Mouse (Mus musculus) embryo, embryonic 10.5 days (tissue): Measurements from ENCODE around the gene Slc8a2.
A peak's percentile ranks its signal among the peaks of the same experiment; 100 is the strongest.

Source experiments
- DNase-seq: peaks from one replicate; pipeline ENCODE4 v3.0.0-alpha.2; 2015; ENCODE audit warnings: low spot score

The Slc8a2 gene

DNA sequence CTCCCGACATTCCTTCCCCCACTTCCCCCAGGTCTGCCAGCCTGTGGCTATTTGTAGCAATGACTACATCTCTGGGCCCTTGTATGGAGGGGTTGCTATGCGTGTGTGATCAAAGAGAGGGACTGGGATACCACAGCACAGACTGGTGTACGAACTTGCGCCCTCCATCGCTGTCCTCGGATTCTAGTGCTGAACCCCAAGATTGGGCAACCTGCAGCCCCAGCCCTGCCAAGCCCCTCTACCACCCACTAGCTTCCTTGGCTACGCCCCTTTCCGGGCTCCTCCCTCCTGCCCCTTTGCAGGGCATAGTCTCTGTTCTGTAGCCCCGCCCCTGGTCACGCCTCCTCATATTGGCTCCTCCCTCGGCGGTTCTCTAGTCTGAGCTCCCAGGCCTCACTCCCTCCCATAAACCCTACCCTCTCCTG lies at the start of gene Slc8a2:
TSS of gene Slc8a2 (plus strand) at position 406 of the 425 bp plus-strand sequence.
- peak; percentile 93 for DNase-seq

DNA sequence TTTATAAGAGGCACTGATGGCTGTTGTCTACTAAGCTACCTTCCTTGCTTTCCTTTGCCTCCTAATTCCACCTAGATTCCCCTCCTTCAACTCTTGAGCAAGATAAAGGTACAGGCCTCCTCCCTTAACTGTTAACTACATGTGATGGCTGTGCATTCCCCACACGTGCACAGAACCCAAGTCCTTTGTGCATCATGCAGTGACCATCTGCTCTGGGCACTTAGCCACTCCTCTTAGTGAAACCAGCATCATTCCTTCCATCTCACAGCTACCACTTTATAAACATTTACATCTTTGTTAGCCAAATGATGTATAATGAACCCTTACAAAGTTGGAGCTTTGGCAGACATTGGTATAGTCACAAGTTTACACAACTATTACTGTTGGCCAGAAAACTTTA lies 49.7 kb upstream of the Slc8a2 start:
- no peak for DNase-seq

- DNase-seq, result no peak
Observed at GRCm38 (mm10) chr7:16080581-16080980, 49.0 kb upstream of the Slc8a2 start.

- no peak for DNase-seq
Observed at GRCm38 (mm10) chr7:16083361-16083760, 46.3 kb upstream of the Slc8a2 start.

GRCm38 (mm10) chr7:16087587-16087986 lies 42.0 kb upstream of the Slc8a2 start:
- DNase-seq, result no peak

GRCm38 (mm10) chr7:16094592-16094991 lies 35.0 kb upstream of the Slc8a2 start:
- DNase-seq, result no peak

DNA sequence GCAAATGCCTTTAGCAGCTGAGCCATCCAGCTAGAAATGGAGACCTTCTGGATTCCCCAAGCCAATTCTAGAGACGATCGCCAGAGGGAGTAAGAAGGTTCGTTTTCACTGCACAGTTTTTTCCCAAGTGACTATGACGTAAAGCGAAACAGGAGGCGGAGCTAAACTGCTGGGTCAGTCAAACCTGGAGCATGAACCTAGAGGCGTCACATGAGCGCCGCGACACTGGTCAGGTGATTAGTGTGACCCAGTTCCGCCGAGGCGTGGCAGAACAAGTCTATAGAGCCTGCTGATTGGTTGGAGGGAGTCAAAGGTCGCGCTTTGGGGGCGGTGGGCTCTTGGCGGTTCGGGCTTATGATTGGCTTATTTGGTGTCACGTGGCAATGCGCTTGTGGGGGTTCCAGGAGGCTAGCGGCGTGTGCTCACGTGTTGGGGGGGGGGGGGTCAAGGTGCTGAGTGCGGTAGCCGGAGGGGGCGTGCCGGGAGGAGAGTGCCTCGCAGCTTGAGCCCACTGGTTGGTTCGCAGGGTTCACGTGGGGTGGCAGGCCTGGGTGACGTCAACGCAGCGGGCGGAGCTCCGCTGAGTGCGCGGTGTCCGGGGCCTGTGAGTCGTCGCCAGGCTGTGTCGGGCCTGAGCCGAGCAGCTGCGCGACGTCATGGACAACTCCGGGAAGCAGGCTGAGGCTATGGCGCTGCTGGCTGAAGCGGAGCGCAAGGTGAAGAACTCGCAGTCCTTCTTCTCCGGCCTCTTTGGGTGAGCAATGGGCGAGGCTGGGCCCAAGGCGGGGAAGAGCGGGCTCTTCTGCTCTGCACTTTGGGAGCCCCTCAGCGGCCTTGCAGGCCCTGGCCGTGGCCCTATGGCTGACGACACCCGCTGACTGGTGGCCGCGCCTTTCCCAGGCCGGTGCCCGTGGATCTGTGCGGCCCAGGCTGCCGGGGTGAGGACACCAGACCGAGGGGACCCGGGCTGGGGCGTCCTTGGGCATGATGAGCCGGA lies 31.3 kb upstream of the Slc8a2 start, which contains the start of gene Napa:
TSS of gene Napa (plus strand) at position 438 of the 997 bp plus-strand sequence.
- DNase-seq, result peak; percentile 100

DNA sequence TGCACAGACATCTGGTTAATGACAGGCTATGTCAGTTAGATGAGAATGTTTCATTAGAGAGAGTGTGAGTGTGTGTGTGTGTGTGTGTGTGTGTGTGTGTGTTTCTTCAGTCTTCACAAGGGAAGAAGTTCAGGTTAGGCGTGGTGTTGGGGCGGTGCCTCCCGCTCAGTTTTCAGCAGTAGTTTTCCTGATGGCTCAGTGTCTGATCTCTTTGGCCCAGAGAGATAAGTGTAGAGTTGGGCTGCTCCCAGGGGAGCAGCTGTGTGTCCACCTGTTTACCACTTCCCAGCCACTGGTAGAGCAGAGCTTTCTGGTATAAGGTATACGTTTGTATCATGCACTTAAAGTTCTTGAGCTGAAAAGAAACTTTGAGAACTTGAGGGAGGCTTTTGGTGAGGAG lies 29.7 kb upstream of the Slc8a2 start:
- no peak for DNase-seq

DNA sequence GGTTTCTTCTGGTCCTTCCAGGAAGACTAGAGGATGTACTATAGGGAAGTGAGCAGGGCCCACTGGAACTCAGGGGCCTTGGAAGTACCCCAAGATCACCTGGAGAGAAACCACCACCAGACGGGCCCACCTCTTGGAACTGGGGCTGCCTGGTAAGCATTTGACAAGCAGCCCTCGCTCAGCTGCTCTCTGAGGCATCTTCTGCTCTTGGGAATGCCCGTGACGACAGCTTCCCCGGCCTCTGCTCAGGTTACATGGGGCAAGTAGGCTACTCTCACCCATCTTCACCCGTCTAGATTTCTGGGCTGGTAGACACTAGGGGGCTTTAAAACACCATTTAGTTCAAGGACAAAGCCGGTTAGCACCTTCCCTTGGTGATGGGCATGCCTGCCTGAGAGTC lies 28.5 kb upstream of the Slc8a2 start:
- DNase-seq, result no peak

- no peak for DNase-seq
Observed at GRCm38 (mm10) chr7:16101726-16102475, 27.7 kb upstream of the Slc8a2 start.

- no peak for DNase-seq
Observed at GRCm38 (mm10) chr7:16102686-16103226, 26.9 kb upstream of the Slc8a2 start.

- no peak for DNase-seq
Observed at GRCm38 (mm10) chr7:16103760-16104159, 25.9 kb upstream of the Slc8a2 start.

DNA sequence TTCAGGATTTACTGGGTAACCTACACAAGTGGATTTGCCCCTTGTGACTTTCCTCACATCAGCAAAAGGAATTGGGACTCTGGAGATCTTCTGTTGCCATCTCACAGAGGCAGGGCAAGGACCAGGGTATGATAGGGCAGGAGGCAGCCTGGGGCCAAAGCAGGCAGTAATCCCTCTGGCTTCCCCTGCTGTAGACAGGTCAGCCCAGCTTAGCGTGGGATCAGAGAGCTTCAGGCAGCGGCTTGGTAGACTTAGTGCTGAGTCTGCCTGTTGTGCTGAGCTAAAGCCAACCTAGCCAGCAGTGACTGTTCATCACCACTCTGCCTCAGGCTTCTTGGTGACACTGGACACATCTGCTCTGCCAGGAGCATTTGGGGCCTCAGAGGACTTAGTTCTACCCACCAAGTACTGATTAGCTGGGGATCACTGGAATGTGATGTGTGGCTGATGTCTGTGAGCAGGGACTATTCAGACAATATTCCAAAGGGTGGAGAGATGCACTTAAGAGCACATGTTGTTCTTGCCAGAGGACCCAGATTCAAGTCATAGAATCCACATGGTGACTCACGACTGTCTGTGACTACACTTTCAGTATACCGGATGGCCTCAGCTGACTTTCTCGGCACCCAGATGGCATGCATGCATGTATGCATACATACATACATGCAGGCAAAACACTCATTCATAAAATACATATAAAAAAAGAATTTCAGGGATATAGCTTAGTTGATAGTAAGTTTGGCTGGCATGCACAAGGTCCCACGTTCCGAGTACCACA lies 24.8 kb upstream of the Slc8a2 start:
- DNase-seq, result no peak

GRCm38 (mm10) chr7:16108886-16109542 lies 20.6 kb upstream of the Slc8a2 start:
- DNase-seq, result no peak

DNA sequence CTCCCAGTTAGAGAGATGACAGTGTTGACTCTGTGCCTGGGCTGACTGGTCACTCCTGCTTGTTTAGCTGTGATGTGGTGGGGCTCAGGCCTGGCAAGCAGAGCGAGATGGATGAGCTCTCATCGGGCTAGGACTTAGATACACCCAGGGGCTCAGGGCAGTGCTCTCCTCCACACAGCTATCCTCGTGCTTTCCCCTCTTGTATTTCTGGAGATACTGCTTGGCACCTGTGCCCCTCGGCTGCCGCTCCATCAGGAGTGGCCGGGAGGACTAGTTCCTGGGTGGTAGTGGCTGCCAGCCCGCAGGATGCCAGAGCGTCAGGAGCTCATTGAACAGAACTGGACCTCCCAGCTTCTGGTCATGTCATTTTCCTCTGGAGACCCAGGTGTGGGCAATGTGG lies 19.5 kb upstream of the Slc8a2 start:
- DNase-seq, result no peak

DNA sequence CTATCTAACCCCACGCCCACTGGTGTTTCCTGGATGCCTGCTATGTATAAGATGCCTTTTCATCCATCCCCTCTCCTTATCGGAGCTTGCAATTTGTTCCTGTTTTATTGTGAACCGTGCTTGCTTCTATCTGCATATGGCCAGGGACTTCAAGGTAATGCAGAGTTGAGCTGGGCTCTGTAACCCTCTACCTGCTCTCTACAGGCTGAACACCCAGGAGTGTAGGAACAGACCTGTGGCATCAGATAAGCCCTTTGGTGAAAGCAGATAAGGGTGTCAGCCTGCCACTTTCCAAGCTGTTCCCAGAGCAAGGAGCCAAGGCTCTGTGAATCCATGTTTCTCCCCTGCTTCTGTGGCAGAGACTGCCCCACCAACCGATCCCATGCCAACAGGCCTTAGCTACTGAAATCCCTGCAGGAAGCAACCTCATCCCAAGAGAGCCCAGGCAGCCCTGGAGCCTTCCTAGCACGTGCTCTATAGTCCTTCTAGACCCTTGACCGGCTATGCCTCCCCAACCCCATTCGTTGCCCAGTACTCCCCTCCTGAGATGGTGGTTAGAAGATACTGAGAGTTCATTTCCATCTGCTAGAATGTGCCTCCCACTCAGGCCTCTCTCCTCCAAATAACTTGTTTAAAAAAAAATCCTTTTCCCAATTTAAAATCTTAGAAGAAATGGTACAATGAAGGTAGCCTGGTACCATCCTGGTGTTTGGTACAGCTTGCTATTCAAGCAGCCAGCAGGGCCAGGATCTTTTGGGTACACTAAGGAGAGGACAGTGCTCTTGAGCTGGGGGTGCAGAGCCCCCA lies 18.1 kb upstream of the Slc8a2 start:
- DNase-seq, result no peak

- DNase-seq, result no peak
Observed at GRCm38 (mm10) chr7:16116418-16116817, 13.2 kb upstream of the Slc8a2 start.

DNA sequence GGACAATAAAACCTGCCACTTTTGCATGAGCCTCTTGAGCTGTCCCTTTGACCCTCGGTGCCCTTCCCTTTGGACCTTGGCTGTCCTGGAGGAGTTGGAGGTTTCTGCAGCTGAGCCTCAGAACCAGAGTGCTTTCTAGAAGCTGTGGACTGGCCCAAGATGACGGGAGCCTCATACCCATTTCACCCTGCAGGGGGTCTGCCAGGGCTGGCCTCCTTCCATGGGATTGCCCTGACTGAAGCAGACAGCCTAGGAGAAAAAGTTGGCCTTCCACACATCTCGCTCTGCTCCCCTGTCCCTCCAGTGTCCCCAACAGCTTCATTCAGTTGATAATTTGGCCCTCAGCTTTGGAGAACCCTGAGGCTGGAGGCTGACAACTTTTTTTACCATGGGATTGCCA lies 12.5 kb upstream of the Slc8a2 start:
- no peak for DNase-seq

DNA sequence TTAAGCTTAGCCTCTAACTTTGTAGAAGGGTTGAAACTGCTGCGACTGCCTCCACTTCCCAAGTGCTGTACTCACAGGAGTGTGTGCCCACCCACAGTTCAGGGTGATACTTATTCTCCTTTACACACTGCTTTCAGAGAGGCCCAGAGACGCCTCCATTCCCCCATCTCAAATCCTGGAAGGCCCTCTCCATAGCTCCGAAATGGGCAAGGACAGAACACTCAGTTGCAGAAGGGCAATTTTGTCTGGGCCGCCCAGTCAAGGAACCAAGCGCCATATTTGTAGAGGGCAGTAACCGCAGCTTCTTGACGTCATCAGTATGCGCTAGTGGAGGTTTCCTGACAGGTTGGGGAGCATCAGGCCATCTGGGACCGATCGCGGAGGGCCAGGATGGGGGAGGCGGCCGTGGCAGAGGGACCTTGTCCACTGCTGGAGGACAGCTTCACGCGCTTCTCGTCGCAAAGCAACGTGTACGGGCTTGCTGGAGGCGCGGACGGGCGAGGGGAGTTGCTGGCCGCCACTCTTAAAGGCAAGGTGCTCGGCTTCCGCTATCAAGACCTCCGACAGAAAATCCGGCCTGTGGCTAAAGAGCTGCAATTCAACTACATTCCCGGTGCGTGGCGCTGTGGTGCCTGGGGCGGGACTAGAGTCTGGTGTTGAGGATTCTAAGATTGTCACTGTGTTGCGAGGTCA lies 9.9 kb upstream of the Slc8a2 start, which contains the start of gene Kptn:
TSS of gene Kptn (plus strand) at position 327 of the 693 bp plus-strand sequence.
- DNase-seq, result peak; percentile 95

DNA sequence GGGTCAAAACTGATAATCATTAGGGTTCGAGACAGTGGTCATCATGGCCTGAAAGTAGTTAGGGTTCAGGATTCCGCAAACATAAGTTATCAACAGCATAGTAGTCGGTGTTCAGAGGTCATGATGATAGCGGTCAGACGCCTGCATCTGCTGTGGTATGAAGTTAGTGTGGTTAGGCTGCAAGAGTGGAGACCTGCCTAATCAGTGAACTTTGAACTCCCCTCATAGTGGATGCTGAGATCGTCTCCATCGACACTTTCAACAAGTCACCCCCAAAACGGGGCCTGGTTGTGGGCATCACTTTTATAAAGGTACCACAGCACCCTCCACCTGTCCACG lies 9.4 kb upstream of the Slc8a2 start:
- DNase-seq, result no peak
